Mouse (Mus musculus) CH12.LX (cell line): ENCODE data around the gene Ppp2r5e. TPM values are rescaled to one million over a fixed set of nuclear protein-coding genes. Genes with fewer than 3 reads are reported as not detected.

Experiments used
- DNase-seq: peaks from one replicate; pipeline ENCODE4 v3.0.0-alpha.2; 2013; ENCODE audit errors: extremely low read depth
- H3K27ac ChIP-seq: 2 replicates; pipeline ENCODE4 v1.5.1; 2012; ENCODE audit warnings: low read depth, mild to moderate bottlenecking, control low read depth, moderate library complexity; ENCODE audit not compliant: insufficient read depth
- H3K27me3 ChIP-seq: replicated peaks from 2 replicates; pipeline ENCODE3; 2012; ENCODE audit warnings: inconsistent platforms
- H3K36me3 ChIP-seq, 2 experiments: replicated peaks in 1 of 2; 2 replicates each; pipeline versions ENCODE3 to v1.6.1; 2012; ENCODE audit warnings: inconsistent platforms in 1 of 2, low read length in 1 of 2, mild to moderate bottlenecking in 1 of 2, mixed read lengths in 1 of 2, moderate library complexity in 1 of 2; ENCODE audit not compliant: control insufficient read depth in 1 of 2, insufficient read depth in 1 of 2
- H3K4me1 ChIP-seq, 2 experiments: 2 replicates each; pipeline ENCODE4 v1.6.1; 2012; ENCODE audit warnings: inconsistent platforms in 1 of 2, moderate library complexity in 1 of 2; ENCODE audit not compliant: insufficient read depth in 2 of 2, control insufficient read depth in 1 of 2
- H3K4me2 ChIP-seq: 2 replicates; pipeline ENCODE4 v1.6.1; 2012; ENCODE audit warnings: low read depth, mild to moderate bottlenecking, control low read depth; ENCODE audit not compliant: poor library complexity, insufficient read depth, severe bottlenecking
- H3K4me3 ChIP-seq, 3 experiments: fragments of 150-350 bp in 1 of 3; sonication (generic) in 1 of 3; replicated peaks in 1 of 3; 2 replicates each; pipeline versions ENCODE3 to v1.5.1; 2011 to 2012; ENCODE audit warnings: low read depth in 2 of 3, low read length in 2 of 3, mild to moderate bottlenecking in 2 of 3, moderate library complexity in 2 of 3, control low read depth in 1 of 3, improper control_type of control experiment in 1 of 3, inconsistent platforms in 1 of 3, mixed read lengths in 1 of 3; ENCODE audit not compliant: poor library complexity in 1 of 3
- H3K79me2 ChIP-seq: replicated peaks from 2 replicates; pipeline ENCODE4 v1.6.1; 2012; ENCODE audit warnings: mild to moderate bottlenecking, moderate library complexity; ENCODE audit not compliant: control insufficient read depth, poor library complexity, insufficient read depth, severe bottlenecking; ENCODE audit errors: extremely low read depth
- H3K9ac ChIP-seq: 2 replicates; pipeline ENCODE4 v1.6.1; 2012; ENCODE audit warnings: low read depth, mild to moderate bottlenecking, control low read depth, moderate library complexity; ENCODE audit not compliant: insufficient read depth
- H3K9me3 ChIP-seq: replicated peaks from 2 replicates; pipeline ENCODE3; 2012; ENCODE audit warnings: low read length, inconsistent platforms, mixed read lengths
- CHD2 ChIP-seq: IDR thresholded peaks from 2 replicates; pipeline ENCODE4 v1.6.1; 2011; ENCODE audit warnings: low read length, improper control_type of control experiment
- CTCF ChIP-seq, 2 experiments: IDR thresholded peaks in 1 of 2; conservative IDR thresholded peaks in 1 of 2; 2 replicates each; pipeline ENCODE4 v1.5.1; 2011 to 2012; ENCODE audit warnings: low read depth in 2 of 2, low read length in 2 of 2, improper control_type of control experiment in 1 of 2, inconsistent platforms in 1 of 2, mild to moderate bottlenecking in 1 of 2, moderate library complexity in 1 of 2
- EP300 ChIP-seq: IDR thresholded peaks from 2 replicates; pipeline ENCODE4 v1.6.1; 2011; ENCODE audit warnings: low read length, improper control_type of control experiment
- IRF4 ChIP-seq: IDR thresholded peaks from 2 replicates; pipeline ENCODE4 v1.6.1; 2014; ENCODE audit warnings: low read depth, mild to moderate bottlenecking, inconsistent platforms, low read length, improper control_type of control experiment
- MAFK ChIP-seq: IDR thresholded peaks from 2 replicates; pipeline ENCODE4 v1.6.1; 2011; ENCODE audit warnings: low read length, improper control_type of control experiment; ENCODE audit not compliant: insufficient replicate concordance
- NELFE ChIP-seq: IDR thresholded peaks from 2 replicates; pipeline ENCODE4 v1.6.1; 2011; ENCODE audit warnings: low read depth, low read length, improper control_type of control experiment
- PAX5 ChIP-seq: IDR thresholded peaks from 2 replicates; pipeline ENCODE4 v1.6.1; 2012; ENCODE audit warnings: low read length, inconsistent platforms, mixed read lengths
- RCOR1 ChIP-seq: conservative IDR thresholded peaks from 2 replicates; pipeline ENCODE4 v1.6.1; 2012; ENCODE audit warnings: low read depth, mild to moderate bottlenecking, inconsistent platforms, low read length, improper control_type of control experiment
- TBP ChIP-seq: conservative IDR thresholded peaks from 2 replicates; pipeline ENCODE4 v1.6.1; 2011; ENCODE audit warnings: low read depth, low read length, improper control_type of control experiment
- UBTF ChIP-seq: IDR thresholded peaks from 2 replicates; pipeline ENCODE4 v1.6.1; 2012; ENCODE audit warnings: low read depth, mild to moderate bottlenecking, inconsistent platforms, low read length, improper control_type of control experiment, moderate library complexity
- USF1 ChIP-seq: IDR thresholded peaks from 2 replicates; pipeline ENCODE4 v1.6.1; 2014; ENCODE audit warnings: low read depth, mild to moderate bottlenecking, inconsistent platforms, low read length, improper control_type of control experiment
- ZC3H11A ChIP-seq: IDR thresholded peaks from 2 replicates; pipeline ENCODE4 v1.6.1; 2012; ENCODE audit warnings: low read depth, mild to moderate bottlenecking, inconsistent platforms, low read length, improper control_type of control experiment
- ZKSCAN1 ChIP-seq: IDR thresholded peaks from 2 replicates; pipeline ENCODE4 v1.6.1; 2012; ENCODE audit warnings: low read depth, inconsistent platforms, low read length, improper control_type of control experiment, borderline replicate concordance
- ZMIZ1 ChIP-seq: IDR thresholded peaks from 2 replicates; pipeline ENCODE4 v1.6.1; 2012; ENCODE audit warnings: low read depth, mild to moderate bottlenecking, inconsistent platforms, low read length, improper control_type of control experiment
- dilution Hi-C: fragments of 300-500 bp; cut with MboI; formaldehyde crosslinking; loops from 2 replicates; pipeline ENCODE4 v1.14.3; 2020; ENCODE audit warnings: low sequenced_read_pairs; ENCODE audit not compliant: extremely low pct_unique_long_range_greater_than_20kb, extremely low pct_ligation_motif_present
- in situ Hi-C: fragments of 300-500 bp; cut with MboI; formaldehyde crosslinking; loops from 3 replicates; pipeline ENCODE4 v1.14.3; 2019; ENCODE audit warnings: low sequenced_read_pairs, low pct_ligation_motif_present, low pct_unique_long_range_greater_than_20kb, mixed read lengths
- polyA plus RNA-seq: library from polyadenylated mRNA; unstranded; fragments of >175 nt; gene quantifications from 2 replicates; pipeline ENCODE4 v1.2.1, GENCODE M21; 2012; ENCODE audit warnings: low read depth; ENCODE audit not compliant: insufficient read length
- total RNA-seq, 2 experiments: library from RNA; depleted of rRNA; stranded (reverse); fragments of 300-350 nt in 1 of 2; fragments of >200 nt in 1 of 2; gene quantifications; 2 replicates each; pipeline ENCODE4 v1.2.3; 2012 to 2014

Ppp2r5e gene
- total and polyA plus RNA-seq, 3 experiments: 9.3 to 21.7 (median 10.0) TPM

DNA sequence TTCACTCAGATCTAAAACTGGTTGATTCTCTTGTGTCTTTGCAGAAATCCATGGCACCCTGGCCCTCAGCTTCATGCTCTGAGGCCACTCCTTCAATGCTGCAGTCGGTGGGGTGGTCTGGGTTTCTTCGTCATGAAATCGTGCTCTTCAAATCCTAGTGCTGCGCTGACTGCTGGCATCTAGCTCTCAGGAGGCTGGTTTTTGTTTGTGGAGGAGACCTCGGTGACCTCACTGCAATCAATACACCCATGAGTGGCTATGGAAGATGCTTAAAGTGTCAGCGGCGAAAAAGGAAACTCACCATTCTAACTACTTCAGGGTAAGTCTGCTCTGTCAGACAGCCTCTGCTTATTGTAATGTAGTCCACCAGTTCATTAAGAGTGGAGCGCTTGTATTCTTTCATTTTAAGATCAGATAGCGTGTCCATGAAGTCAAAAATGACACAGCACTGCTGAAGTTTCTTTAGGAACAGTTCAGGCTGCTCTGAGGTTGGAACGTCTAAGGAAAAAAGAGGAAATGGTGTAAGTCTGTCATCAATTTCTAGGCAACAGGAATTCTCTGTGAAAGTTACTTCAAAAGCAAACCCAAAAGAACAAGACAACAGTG lies 80.6 kb downstream of the Ppp2r5e start:
- in situ Hi-C loops: no loop called here
- Histone ChIP-seq H3K27ac (no peak overlapping the region), H3K27me3 (no peaks in the 10 kb centered on the region), H3K9me3 (no peaks in the 10 kb centered on the region), H3K4me3 (no peak overlapping the region), H3K4me1 (peaks cover 4 to 20% of the 10 kb centered on the region in 2 experiments; a peak in 3 of 4 replicates), H3K79me2 (0 out of 2 replicates have a peak, but pooled peaks cover 5% of the 10 kb centered on the region), H3K4me2 (no peak overlapping the region), H3K36me3 (peaks cover 3 to 32% of the 10 kb centered on the region in 2 experiments), H3K9ac (no peak overlapping the region)
- TF ChIP-seq USF1: no peak
- no peak for TF ChIP-seq UBTF
- TF ChIP-seq ZKSCAN1: no peak
- TF ChIP-seq ZC3H11A: no peak
- TF ChIP-seq PAX5: no peak
- no peak for TF ChIP-seq CTCF (conservative IDR thresholded peaks at IDR 0.05 in 1 of 2, IDR thresholded peaks at IDR 0.05 in 1 of 2; ENCODE audit: low read depth in 2 of 2, low read length in 2 of 2)
- no peak for TF ChIP-seq NELFE
- TF ChIP-seq MAFK: no peak
- no peak for TF ChIP-seq RCOR1
- no peak for TF ChIP-seq CHD2
- no peak for DNase-seq
- dilution Hi-C loops: no loop called here

DNA sequence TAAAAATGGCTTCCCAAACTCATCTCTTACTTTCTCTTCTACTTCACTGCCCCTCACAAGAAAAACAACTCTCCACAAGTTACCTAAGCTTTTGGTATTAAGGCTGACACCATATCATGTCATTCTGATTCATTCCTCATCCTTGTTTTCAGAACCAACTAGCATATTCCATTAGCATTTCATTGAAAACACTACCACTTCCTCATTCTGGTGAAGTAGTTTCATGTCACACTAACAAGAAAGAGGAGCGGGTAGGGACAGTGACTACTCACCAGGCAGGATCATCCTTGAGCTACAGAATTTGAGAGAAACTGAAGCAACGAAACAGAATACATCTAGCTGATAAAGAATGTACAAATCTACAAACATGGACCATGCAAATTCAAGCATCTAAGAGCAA lies 84.5 kb downstream of the Ppp2r5e start:
- H3K27me3 ChIP-seq: no peaks in the 10 kb centered on the region
- peaks cover 2% of the 10 kb centered on the region; the same call in 1 of the 2 replicates for H3K79me2 ChIP-seq
- TF ChIP-seq IRF4: peak; percentile 81
- peak; percentile 68 for TF ChIP-seq TBP
- no peak for TF ChIP-seq ZMIZ1
- peak; percentile 76 for TF ChIP-seq EP300
- TF ChIP-seq NELFE: no peak
- no peak for TF ChIP-seq USF1
- no peak overlapping the region for H3K4me2 ChIP-seq
- no peaks in the 10 kb centered on the region for H3K9me3 ChIP-seq
- peak; percentile 45 for DNase-seq
- peaks cover 4 to 17% of the 10 kb centered on the region in 2 experiments; a peak in 3 of 4 replicates for H3K4me1 ChIP-seq
- dilution Hi-C loops: no loop called here
- no peak overlapping the region for H3K4me3 ChIP-seq
- no peak overlapping the region for H3K9ac ChIP-seq
- peaks cover 3 to 34% of the 10 kb centered on the region in 2 experiments for H3K36me3 ChIP-seq
- in situ Hi-C loops: no loop called here
- H3K27ac ChIP-seq: no peak overlapping the region
